Mouse (Mus musculus): ENCODE data around the gene Calca. TPM values are rescaled to one million over a fixed set of nuclear protein-coding genes. Genes with fewer than 3 reads are reported as not detected.

Calca gene
- polyA plus RNA-seq, 1 experiment from 2014 or later: 49.8 TPM

Other genes with a start within 250 kb of the Calca start
- gene Pde3b, start 221.1 kb downstream of the Calca start, polyA plus RNA-seq (2016; fragmentation: Nextera tagmentation; extraction: Ambion mirVana): 9.9 and 12.1 TPM in 2 replicates
- gene Cyp2r1, start 73.4 kb downstream of the Calca start, polyA plus RNA-seq (2016; fragmentation: Nextera tagmentation; extraction: Ambion mirVana): 1.2 and 1.4 TPM in 2 replicates
- 0.75 TPM in 1 of 2 replicates, not detected in the other for gene Calcb, start 82.3 kb upstream of the Calca start, polyA plus RNA-seq (2016; fragmentation: Nextera tagmentation; extraction: Ambion mirVana)
- 1.3 and 1.8 TPM in 2 replicates for gene Insc, start 107.3 kb upstream of the Calca start, polyA plus RNA-seq (2016; fragmentation: Nextera tagmentation; extraction: Ambion mirVana)

All from midbrain, embryonic 12.5 days (tissue).